Mouse (Mus musculus) G1E-ER4 (cell line): ENCODE data around the gene Kcnk3. TPM values are rescaled to one million over a fixed set of nuclear protein-coding genes. Genes with fewer than 3 reads are reported as not detected.

Source experiments
- GATA1 ChIP-seq: IDR thresholded peaks from one replicate; pipeline ENCODE4 v1.8.0; 2012; ENCODE audit warnings: low read length, inconsistent platforms
- polyA plus RNA-seq: library from polyadenylated mRNA; stranded (reverse); fragments of >175 nt; gene quantifications from 2 replicates; pipeline ENCODE4 v1.2.3, GENCODE M21; 2012

The Kcnk3 gene
- polyA plus RNA-seq, 1 experiment = not detected

DNA sequence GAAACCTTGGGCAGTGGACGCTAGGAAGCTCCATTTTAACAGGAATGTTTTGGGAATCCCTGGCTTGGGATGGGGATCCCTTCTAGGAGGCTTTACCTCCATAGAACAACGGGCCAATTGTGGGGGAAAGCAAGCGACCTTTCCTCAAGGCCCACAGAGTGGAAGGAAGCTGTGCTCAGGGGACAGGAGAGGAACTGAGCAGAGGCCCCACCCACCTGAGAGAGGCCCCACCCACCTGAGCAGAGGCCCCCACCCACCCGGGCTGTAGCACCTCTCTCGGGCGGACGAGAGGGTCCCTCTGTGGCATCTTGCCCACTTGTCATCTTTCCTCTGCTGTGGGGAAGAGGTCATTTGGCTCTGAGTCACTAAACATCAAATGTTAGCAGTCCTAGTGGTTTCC is 49.0 kb downstream of the Kcnk3 start:
- no peak for TF ChIP-seq GATA1

GRCm38 (mm10) chr5:30638041-30638440 is 50.1 kb downstream of the Kcnk3 start:
- no peak for TF ChIP-seq GATA1

- TF ChIP-seq GATA1 = no peak
These were observed 55.7 kb downstream of the Kcnk3 start for GRCm38 (mm10) chr5:30643477-30644179.

DNA sequence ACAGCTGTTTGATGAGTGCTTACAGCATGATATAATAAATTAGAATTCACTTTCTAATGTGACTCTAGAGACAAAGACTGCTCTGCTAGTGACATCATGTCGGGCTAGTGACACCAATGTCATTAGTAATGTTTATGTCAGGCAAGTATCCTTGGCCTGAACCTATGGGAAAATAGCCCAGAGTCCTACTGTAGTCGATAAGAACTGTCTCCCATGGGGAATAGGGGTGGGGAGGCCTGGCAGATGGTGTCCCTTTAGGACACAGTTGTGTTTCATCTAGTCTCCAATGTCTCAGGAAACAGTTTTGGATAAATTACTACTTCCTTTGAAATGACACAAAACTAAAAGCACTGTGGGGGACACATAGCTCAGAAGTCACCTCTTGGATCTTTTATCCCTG is 58.1 kb downstream of the Kcnk3 start:
- TF ChIP-seq GATA1 = no peak

- TF ChIP-seq GATA1 = no peak
These were observed 59.4 kb downstream of the Kcnk3 start for GRCm38 (mm10) chr5:30647396-30647795.

- no peak for TF ChIP-seq GATA1
These were observed 60.0 kb downstream of the Kcnk3 start, which contains the start of gene Slc35f6 for GRCm38 (mm10) chr5:30647815-30648560. Slc35f6 (plus strand) TSS chr5:30647933.

DNA sequence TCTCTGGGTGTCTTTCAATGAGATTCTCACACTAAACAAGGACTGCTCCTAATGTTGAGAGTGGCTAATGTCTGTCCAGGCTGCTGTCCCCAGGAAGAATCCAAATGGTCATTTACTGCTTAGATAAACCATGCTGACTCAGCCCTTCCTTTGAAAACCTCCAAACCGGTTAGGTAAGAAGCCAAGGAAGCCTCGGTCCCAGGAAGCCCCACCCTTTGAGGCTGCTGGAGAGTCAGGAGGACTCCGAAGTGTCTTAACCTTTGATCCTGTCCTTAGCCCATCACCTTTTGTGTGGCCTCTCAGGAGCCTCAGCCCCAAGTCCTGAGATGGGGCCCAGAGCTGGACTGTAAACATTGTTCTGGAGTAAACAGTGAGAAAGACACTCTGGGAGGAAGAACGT is 61.6 kb downstream of the Kcnk3 start:
- TF ChIP-seq GATA1 = no peak

DNA sequence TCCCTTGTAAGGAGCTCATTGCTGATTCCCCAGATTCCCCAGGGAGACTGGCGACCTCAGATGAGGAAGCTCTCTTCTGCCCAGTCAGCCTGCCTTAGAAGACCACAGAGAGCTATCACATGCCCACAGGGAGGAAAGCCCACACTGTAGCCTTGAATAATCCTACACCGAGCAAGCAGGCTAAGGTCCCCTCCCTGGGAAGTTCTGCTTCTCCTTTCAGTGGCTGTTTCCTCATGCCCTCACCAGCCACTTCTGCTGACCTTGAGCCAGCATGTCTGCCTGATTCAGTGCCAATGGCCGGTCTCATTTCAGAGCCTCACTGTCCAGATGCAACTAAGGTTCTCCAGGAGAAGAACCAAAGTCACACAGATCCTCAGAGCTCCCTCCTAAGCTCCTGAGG is 62.8 kb downstream of the Kcnk3 start:
- TF ChIP-seq GATA1 = no peak

- TF ChIP-seq GATA1 = no peak
These were observed 63.6 kb downstream of the Kcnk3 start for GRCm38 (mm10) chr5:30651554-30651953.

DNA sequence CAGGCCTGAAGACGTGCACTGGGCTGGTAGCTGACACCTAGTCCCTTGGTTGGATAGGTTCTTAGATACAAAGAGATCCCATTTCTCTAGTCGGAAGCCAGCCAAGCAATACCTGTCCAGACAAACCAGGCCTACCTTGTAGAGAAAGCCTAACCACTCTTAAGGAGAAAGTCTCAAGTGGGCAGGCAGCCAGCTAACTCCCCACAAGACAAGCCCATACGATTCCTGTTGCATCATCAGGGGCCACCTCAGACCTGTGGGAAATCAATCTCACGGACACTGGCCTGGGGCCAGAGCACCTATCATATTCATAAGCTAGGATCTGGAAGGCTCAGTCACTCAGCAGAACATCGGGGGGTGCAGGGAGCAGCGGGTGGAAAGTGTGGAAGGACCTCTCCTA is 65.3 kb downstream of the Kcnk3 start:
- no peak for TF ChIP-seq GATA1

DNA sequence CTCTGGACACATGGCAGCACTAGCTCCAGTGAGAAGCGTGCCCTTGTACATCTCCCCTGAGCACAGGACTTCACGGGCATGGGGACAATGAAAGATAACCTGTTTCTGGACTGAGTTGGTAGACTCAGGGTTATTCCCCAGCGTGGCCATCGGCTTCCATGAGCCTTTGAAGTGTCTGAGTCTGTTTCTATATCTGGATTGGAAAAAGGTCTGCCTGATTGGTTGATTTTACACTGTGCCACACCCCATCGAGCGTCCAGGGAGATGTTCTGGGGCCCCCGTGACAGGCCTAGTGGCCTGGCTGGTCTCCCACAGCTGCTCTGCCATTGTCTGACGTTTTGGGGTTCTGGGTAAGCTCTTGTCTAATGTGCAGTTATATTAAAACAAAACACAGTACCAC is 67.1 kb downstream of the Kcnk3 start:
- TF ChIP-seq GATA1 = no peak

GRCm38 (mm10) chr5:30655526-30656195 is 67.7 kb downstream of the Kcnk3 start:
- no peak for TF ChIP-seq GATA1

- TF ChIP-seq GATA1 = no peak
These were observed 71.1 kb downstream of the Kcnk3 start for GRCm38 (mm10) chr5:30659042-30659441.

DNA sequence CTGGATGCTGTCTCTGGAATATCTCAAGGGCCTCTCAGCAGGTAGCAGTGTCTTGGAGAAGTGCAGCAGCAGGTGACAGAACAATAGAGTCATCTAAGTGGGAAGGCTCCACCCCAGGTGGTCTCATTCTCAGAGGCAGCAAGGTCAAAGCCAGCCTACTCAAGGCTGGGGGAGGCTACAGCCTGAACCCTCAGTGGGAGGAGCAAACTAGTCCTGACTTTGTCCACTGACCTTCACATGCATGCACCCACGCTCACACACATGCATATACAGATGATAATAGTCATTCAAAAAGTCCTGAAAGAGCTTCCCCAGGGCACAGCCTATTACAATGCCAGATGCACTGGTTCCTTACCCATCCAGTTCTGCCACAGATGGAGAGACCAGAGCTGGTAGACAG is 72.3 kb downstream of the Kcnk3 start:
- no peak for TF ChIP-seq GATA1

DNA sequence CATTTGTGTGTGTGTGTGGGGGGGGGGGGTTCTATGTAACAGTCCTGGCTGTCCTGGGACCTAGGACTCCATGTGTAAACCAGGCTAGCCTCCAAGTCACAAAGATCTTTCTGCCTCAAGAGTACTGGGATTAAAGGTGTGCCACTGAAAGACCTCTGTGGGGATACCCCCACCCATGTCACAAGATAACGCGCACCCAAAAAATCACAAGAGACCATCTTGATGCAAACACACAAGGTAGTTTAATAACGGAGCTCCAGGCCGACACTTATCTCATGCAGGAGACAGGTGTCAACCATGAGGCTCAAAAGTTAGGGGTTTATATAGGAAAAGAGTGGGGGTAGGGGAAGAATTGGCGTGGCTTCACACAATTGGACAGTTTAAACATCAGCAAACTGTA is 72.8 kb downstream of the Kcnk3 start:
- TF ChIP-seq GATA1 = no peak

GRCm38 (mm10) chr5:30665360-30665759 is 77.4 kb downstream of the Kcnk3 start:
- no peak for TF ChIP-seq GATA1
